Mouse (Mus musculus) bone marrow macrophage, adult 2 months (primary cell): ENCODE data around the gene Tmco1.

Source experiments
- CTCF ChIP-seq: IDR thresholded peaks from 2 replicates; pipeline ENCODE4 v1.5.1; 2012; ENCODE audit warnings: low read depth, mild to moderate bottlenecking, low read length, moderate library complexity
- POLR2A ChIP-seq: IDR thresholded peaks from 2 replicates; pipeline ENCODE4 v1.6.1; 2012; ENCODE audit warnings: mild to moderate bottlenecking, low read depth, low read length, borderline replicate concordance

DNA sequence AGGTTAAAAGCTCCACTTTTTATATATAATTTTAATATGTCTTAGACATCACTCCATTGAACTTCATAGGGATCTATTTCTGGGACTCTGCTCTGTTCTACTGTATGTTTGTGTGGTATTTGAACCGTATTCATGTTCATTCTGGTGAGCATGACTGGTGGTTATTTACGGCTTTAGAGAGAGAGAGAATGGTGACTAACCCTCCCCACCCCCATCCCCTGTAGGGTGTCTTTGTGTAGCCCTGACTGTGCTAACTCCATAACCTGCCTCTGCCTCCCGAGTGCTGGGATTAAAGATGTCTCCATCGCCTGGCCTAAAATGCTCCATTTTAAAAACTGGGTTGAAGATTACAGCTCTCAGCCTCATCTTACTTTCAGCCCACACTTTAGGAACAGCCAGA is 52.1 kb downstream of the Tmco1 start:
- TF ChIP-seq CTCF (no peak), POLR2A (no peak)
